Mouse (Mus musculus) liver, embryonic 14 days (tissue): Measurements from ENCODE around the gene Tsg101. TPM values are rescaled to one million over a fixed set of nuclear protein-coding genes. Genes with fewer than 3 reads are reported as not detected.

Source experiments
- polyA plus RNA-seq: library from polyadenylated mRNA; depleted of rRNA; stranded (reverse); fragments of >200 nt; gene quantifications from 2 replicates; pipeline ENCODE4 v1.2.3, GENCODE M21; 2012; rRNA removed

The Tsg101 gene
- polyA plus RNA-seq: 16.2 and 22.1 TPM in 2 replicates

DNA sequence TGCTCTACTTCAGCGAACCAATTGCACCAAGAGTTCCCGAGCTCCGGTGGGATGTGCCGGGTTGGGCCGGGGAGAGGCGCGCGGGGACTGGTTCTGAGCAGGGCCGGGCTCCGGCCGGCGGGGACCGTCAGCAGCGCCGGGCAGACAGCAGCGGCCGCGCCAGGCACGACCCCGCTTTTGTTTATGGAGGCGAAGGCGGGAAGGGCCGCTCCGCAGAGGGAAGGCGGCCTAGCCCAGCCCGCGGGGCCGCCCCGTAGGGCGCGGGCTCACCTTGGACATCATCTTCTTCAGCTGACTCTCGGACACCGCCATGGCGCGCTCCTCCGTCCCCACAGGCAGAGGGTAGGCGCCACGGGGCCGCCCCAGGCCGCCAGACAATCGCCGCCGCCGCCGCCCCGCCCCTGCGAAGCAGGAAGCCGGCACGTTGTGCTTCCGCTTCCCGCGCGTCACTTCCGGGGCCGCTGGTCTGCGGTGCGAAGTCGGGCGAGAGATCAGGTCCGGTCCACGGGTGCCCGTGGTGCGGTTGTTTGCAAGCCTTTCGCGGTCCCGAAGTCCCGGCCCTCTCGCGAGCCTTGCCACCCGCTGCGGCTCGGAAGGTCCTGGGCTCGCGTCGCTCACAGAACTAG lies at the start of gene Tsg101:
Gene Tsg101, minus strand, starts transcription at position 419 of the 626 bp plus-strand sequence.

DNA sequence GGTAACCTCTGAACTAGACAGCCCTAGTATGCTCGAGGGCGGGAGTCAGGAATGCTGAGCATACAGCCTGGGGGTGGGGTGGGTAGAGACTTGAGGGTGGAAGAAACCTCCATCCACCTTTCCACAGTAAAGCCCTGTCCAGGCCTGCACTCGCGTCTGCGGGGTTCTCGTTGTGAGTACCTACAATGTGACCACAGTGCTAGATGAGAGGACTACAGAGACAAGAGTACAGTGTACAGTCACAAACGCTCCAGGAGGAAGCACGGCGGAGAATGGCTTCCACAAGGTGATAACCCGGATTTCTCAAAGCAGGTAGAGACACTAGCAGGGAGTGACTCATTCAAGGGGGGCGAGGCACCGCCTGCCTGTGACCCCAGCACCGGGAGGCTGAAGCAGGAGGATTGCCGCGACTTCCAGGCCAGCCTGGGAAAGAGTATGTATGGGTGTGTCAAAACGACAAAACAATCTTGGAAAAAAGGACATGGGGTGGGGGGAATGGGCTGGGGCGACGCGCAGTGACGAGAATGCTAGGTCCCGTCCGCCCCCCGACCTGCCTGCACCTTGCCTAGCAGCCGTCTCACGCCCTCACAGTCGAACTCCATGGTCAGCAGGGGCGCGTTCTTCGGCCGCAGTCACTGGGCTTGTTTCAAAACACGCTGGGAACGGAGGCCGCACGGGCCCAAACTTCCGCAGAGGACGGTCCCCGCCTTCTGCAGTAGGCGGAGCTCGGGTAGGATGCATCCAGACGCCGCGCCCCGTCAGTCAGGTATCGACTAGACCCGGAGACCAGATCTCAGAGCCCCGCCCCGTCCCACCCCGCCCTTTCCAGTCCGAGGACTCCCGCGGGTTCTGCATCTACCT lies 38.3 kb upstream of the Tsg101 start, which contains the start of gene Uevld:
Gene Uevld, minus strand, starts transcription at position 697 of the 861 bp plus-strand sequence.

GRCm38 (mm10) chr7:46860996-46861395 lies 58.8 kb downstream of the Tsg101 start, which contains the start of gene Ldhc:
Ldhc (plus strand) TSS chr7:46861203.

DNA sequence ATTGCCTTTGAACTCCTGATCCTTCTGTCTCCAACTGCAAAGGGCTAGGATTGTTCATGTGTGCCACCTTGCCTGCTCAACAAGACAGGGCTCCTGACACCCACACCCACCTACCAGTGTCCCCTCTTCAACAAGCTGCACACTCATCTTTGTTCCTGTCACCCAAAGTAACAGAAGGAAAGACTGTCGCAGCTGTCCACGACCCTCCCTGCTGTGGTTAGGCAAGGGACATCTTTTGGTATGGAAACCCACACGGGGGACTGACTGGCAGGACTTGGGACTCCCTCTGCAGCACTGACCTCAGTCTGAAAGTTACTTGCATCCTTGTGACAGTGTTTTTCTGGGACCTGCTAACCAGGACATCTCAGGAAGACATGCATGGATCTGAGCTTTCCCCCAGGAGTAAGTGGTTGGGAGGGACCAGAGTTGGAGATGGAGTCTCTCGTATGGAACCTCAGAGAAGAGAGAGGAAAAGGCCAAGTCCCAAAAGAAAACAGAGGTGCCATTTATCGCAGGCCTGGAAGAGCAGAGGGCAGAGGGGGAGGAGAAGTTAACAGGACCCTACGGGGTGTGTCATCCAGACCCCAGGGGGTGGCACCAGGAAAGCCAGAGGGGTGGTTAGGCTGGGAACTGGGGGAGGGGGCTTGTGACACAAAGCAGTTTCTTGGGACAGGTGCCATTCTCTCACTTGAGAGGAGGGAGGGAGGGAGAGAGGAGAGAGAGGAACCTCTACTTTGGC lies 78.8 kb downstream of the Tsg101 start, which contains the start of gene Ldha:
Gene Ldha, plus strand, starts transcription at position 689 of the 739 bp plus-strand sequence.

Other genes with a start within 250 kb of the Tsg101 start
- gene Tph1, start 247.4 kb downstream of the Tsg101 start, polyA plus RNA-seq: not detected in 2 replicates
- gene Saal1, start 209.3 kb downstream of the Tsg101 start, polyA plus RNA-seq: 6.5 and 7.4 TPM in 2 replicates
- 1.2 and 1.7 TPM in 2 replicates for gene Saa3, start 204.3 kb downstream of the Tsg101 start, polyA plus RNA-seq
- gene Saa4, start 187.4 kb downstream of the Tsg101 start, polyA plus RNA-seq: 7.1 and 7.3 TPM in 2 replicates
- not detected in 2 replicates for gene Saa1, start 177.0 kb downstream of the Tsg101 start, polyA plus RNA-seq
- not detected in 2 replicates for gene Saa2, start 168.2 kb downstream of the Tsg101 start, polyA plus RNA-seq
- 6.5 and 7.5 TPM in 2 replicates for gene Hps5, start 123.9 kb downstream of the Tsg101 start, polyA plus RNA-seq
- 14.1 and 16.0 TPM in 2 replicates for gene Gtf2h1, start 123.9 kb downstream of the Tsg101 start, polyA plus RNA-seq
- gene Ldha, start 78.5 kb downstream of the Tsg101 start, polyA plus RNA-seq: 348 and 395 TPM in 2 replicates
- 0.16 TPM in 2 replicates for gene Ldhc, start 58.8 kb downstream of the Tsg101 start, polyA plus RNA-seq
- gene Uevld, start 38.6 kb upstream of the Tsg101 start, polyA plus RNA-seq: 4.0 and 4.6 TPM in 2 replicates
- gene Gm9999, start 63.6 kb upstream of the Tsg101 start, polyA plus RNA-seq: not detected in 2 replicates
- 6.1 and 7.1 TPM in 2 replicates for gene Spty2d1, start 88.4 kb upstream of the Tsg101 start, polyA plus RNA-seq
- gene Tmem86a, start 130.6 kb upstream of the Tsg101 start, polyA plus RNA-seq: 12.0 and 13.4 TPM in 2 replicates
- gene Ptpn5, start 213.7 kb upstream of the Tsg101 start, polyA plus RNA-seq: 0.01 and 0.02 TPM in 2 replicates